Mouse (Mus musculus): Measurements from ENCODE around the gene Irgq. TPM values are rescaled to one million over a fixed set of nuclear protein-coding genes. Genes with fewer than 3 reads are reported as not detected.

Irgq gene
- polyA plus RNA-seq, 1 experiment = 17.6 TPM

DNA sequence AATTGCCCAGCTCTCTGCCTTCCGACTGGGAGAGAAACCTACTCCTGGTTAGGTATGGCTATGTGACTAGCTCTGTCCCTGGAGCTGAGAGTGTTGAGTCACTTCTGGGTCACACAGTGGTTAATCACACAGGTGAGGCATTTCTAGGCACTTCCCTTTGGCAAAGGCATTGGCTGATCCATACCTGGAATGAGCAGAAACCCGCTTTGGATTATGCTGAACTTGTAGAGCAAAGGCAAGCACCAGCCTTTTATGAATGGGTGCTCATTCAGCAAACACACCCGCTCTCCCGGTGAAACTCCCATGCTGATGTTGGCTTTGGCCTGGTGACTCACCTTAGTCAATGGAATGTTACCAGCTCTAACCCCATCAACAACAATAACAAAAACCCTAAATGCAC, 9.2 kb downstream of the Irgq start:
- Histone ChIP-seq H3K4me3 (ENCODE audit: insufficient read depth, low read length) (no peak overlapping the region), H3K27ac (ENCODE audit: insufficient read depth, low read length) (no peak overlapping the region), H3K4me1 (ENCODE audit: control insufficient read depth, insufficient read depth, low read length) (no peaks in the 10 kb centered on the region)
- TF ChIP-seq POLR2A (IDR thresholded peaks at IDR 0.05; ENCODE audit: low read depth, low read length) (no peak), CTCF (IDR thresholded peaks at IDR 0.05; ENCODE audit: borderline replicate concordance, insufficient read depth, low read length) (no peak)

DNA sequence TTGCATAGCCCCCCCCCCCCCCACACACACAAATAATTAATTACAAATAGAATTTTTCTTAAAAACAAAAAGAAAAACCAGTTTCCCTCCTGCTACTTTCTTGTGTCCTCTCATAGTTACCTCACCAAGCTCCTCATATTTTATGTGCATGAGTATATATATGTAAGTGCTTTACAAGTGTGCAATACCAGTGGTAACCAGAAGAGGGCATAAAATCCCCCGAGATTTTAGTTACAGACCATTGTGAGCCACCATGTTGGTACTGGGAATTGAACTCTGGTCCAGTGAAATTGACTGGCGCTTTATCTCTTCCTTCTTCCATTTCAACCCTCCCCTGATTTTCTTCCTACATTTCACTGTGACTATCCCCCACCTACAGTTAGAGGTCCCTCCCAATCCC, 14.0 kb downstream of the Irgq start:
- no peak overlapping the region for H3K27ac ChIP-seq (ENCODE audit: insufficient read depth, low read length)
- H3K4me3 ChIP-seq (ENCODE audit: insufficient read depth, low read length) = no peak overlapping the region
- TF ChIP-seq POLR2A (IDR thresholded peaks at IDR 0.05; ENCODE audit: low read depth, low read length) (no peak), CTCF (IDR thresholded peaks at IDR 0.05; ENCODE audit: borderline replicate concordance, insufficient read depth, low read length) (no peak)
- no peaks in the 10 kb centered on the region for H3K4me1 ChIP-seq (ENCODE audit: control insufficient read depth, insufficient read depth, low read length)

DNA sequence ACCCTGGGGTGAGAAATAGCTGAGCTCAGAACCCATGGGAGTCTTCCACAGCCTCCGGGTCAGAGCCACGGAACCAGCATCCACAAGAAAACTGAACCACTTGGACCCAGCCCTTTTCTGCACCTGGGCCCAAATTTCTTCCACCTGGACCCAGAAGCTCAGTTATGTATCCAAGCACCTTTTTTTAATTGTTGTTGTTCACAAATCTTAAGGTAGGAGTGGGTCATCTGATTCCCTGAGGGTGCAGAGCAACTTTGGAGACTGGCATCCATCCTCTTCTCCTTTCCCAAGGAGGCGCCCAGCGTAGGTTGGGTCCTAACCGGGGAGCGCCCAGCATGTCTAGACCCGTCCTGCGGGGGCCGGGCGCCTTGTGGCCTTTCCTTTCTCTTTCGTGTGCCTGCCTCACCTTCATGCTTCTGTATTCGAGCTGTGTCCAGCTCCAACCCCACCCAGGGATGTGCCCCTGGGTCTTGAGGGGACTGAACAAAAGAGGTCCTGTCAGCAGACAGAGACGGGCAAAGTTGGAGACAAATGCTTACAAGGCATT, 15.7 kb downstream of the Irgq start, which contains the start of the genes Pinlyp and Xrcc1:
TSS of gene Pinlyp (minus strand) at position 51 of the 547 bp plus-strand sequence.
TSS of gene Xrcc1 (plus strand) at position 222 of the 547 bp plus-strand sequence.
- no peak for TF ChIP-seq POLR2A (IDR thresholded peaks at IDR 0.05; ENCODE audit: low read depth, low read length)
- no peak for TF ChIP-seq CTCF (IDR thresholded peaks at IDR 0.05; ENCODE audit: borderline replicate concordance, insufficient read depth, low read length)

GRCm38 (mm10) chr7:24546634-24547389, 16.3 kb downstream of the Irgq start:
- no peak for TF ChIP-seq CTCF (IDR thresholded peaks at IDR 0.05; ENCODE audit: borderline replicate concordance, insufficient read depth, low read length)
- peak; percentile 78 for TF ChIP-seq POLR2A (IDR thresholded peaks at IDR 0.05; ENCODE audit: low read depth, low read length)
- Histone ChIP-seq H3K4me1 (ENCODE audit: control insufficient read depth, insufficient read depth, low read length) (no peaks in the 10 kb centered on the region), H3K4me3 (ENCODE audit: insufficient read depth, low read length) (peak overlapping the region; percentile 71), H3K27ac (ENCODE audit: insufficient read depth, low read length) (no peak overlapping the region)

More for the DNA sequence above, 15.7 kb downstream of the Irgq start, which contains the start of the genes Pinlyp and Xrcc1:
- no peak within 1 kb of the TSS for H3K27ac ChIP-seq (ENCODE audit: insufficient read depth, low read length)
- no peaks in the 10 kb centered on the region for H3K4me1 ChIP-seq (ENCODE audit: control insufficient read depth, insufficient read depth, low read length)
- H3K4me3 ChIP-seq (ENCODE audit: insufficient read depth, low read length) = peak within 1 kb of the TSS; percentile 71

DNA sequence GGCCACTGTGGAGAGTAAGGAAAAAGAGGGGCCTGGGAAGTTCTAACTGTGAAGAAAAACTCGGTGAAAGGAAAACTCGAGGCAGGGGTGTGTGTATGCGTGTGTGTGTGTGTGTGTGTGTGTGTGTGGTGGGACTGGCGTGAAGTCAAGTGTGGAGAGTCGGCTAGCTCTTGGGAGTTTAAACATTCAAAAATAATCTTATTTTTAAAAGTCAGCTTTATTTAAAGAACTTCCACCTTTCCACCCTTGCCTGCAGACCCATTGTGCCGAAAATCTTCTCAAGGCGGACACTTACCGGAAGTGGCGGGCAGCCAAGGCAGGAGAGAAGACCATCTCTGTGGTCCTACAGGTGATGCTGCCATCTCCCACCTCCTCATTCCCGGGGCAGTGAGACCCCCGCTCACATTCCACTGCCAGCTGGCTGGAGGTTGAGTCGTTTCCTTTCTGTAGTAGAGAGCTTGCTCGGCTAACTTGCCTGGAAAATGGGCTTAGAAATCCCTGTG, 17.1 kb downstream of the Irgq start:
- TF ChIP-seq CTCF (IDR thresholded peaks at IDR 0.05; ENCODE audit: borderline replicate concordance, insufficient read depth, low read length) = no peak
- TF ChIP-seq POLR2A (IDR thresholded peaks at IDR 0.05; ENCODE audit: low read depth, low read length) = no peak
- no peak overlapping the region for H3K27ac ChIP-seq (ENCODE audit: insufficient read depth, low read length)
- H3K4me1 ChIP-seq (ENCODE audit: control insufficient read depth, insufficient read depth, low read length) = no peaks in the 10 kb centered on the region
- peak overlapping the region; percentile 71 for H3K4me3 ChIP-seq (ENCODE audit: insufficient read depth, low read length)

DNA sequence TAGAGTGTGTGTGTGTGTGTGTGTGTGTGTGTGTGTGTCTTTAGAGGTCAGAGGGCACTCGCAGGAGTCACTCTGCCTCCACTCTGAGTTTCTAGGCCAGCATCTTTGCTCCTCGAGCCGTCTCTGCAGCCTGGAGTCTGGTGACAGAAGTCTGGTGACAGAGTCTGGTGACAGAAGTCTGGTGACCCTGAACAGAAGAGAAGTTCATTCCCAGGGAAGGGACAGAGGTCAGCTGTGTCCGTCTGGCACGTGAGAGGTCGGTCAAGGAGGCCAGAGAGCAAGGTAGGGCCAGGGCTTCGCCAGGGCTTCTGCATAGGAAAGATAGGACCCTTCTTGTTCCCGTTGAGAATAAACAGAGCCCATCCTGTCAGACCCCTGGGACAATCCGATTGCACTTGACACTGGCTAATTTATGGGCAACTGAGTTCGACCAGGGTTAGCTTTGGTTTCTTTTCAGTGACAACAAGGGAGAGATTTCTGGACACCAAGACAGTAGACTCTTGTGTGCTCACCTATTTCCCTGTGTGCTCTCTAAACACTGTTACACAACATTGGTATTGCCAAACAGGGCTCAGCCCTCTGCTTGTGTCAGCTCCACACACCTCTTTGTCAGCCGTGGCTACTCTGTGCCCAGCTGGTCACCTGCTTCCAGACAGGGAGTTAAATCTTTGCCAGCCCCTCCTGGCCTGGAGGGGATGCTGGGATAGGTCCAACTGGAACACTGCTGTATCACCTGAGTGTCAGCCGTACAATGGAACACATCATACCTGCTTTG, 21.7 kb downstream of the Irgq start:
- Histone ChIP-seq H3K4me1 (ENCODE audit: control insufficient read depth, insufficient read depth, low read length) (no peaks in the 10 kb centered on the region), H3K27ac (ENCODE audit: insufficient read depth, low read length) (no peak overlapping the region), H3K4me3 (ENCODE audit: insufficient read depth, low read length) (no peak overlapping the region)
- TF ChIP-seq POLR2A (IDR thresholded peaks at IDR 0.05; ENCODE audit: low read depth, low read length) = no peak
- TF ChIP-seq CTCF (IDR thresholded peaks at IDR 0.05; ENCODE audit: borderline replicate concordance, insufficient read depth, low read length) = no peak

GRCm38 (mm10) chr7:24555786-24556185, 25.3 kb downstream of the Irgq start:
- TF ChIP-seq POLR2A (IDR thresholded peaks at IDR 0.05; ENCODE audit: low read depth, low read length) = no peak
- TF ChIP-seq CTCF (IDR thresholded peaks at IDR 0.05; ENCODE audit: borderline replicate concordance, insufficient read depth, low read length) = no peak
- no peak overlapping the region for H3K4me3 ChIP-seq (ENCODE audit: insufficient read depth, low read length)
- no peaks in the 10 kb centered on the region for H3K4me1 ChIP-seq (ENCODE audit: control insufficient read depth, insufficient read depth, low read length)
- H3K27ac ChIP-seq (ENCODE audit: insufficient read depth, low read length) = no peak overlapping the region

GRCm38 (mm10) chr7:24561450-24561849, 31.0 kb downstream of the Irgq start:
- no peak overlapping the region for H3K27ac ChIP-seq (ENCODE audit: insufficient read depth, low read length)
- no peaks in the 10 kb centered on the region for H3K4me1 ChIP-seq (ENCODE audit: control insufficient read depth, insufficient read depth, low read length)
- TF ChIP-seq POLR2A (IDR thresholded peaks at IDR 0.05; ENCODE audit: low read depth, low read length) = no peak
- H3K4me3 ChIP-seq (ENCODE audit: insufficient read depth, low read length) = no peak overlapping the region

DNA sequence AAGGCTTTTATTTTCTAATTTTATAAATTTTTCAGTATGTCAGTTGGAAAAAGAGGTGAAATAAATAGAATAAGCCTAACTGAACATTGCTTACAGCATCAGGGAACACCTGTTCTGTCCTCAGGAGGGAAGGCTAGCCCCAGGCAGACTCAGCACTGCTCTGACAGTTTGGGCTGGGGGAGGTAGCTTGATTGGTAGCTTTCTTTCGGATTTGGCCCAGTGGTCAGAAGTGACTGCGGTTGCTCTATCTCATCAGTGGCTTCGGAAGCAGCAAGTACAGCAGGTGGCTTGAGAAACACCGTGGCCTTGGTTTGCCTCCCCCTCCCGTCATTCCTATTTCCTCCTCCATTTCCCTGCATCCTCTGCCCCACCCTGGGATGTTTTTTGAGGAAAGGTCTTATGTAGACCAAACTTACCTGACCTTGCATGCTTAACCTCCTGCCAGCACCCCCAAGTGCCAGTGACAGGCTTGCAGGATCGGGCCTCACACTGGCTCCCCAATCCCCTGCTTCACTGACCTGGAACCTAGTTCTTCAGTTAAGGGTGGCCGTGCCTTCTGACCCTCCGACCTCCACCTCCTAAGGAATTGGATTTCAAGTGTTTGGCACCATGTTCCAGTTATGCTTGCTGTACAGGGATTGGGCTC, 32.8 kb downstream of the Irgq start:
- Histone ChIP-seq H3K27ac (ENCODE audit: insufficient read depth, low read length) (no peak overlapping the region), H3K4me3 (ENCODE audit: insufficient read depth, low read length) (no peak overlapping the region), H3K4me1 (ENCODE audit: control insufficient read depth, insufficient read depth, low read length) (no peaks in the 10 kb centered on the region)
- TF ChIP-seq CTCF (IDR thresholded peaks at IDR 0.05; ENCODE audit: borderline replicate concordance, insufficient read depth, low read length) (no peak), POLR2A (IDR thresholded peaks at IDR 0.05; ENCODE audit: low read depth, low read length) (no peak)
